Mouse (Mus musculus): ENCODE data around the gene Npas3. TPM values are rescaled to one million over a fixed set of nuclear protein-coding genes. Genes with fewer than 3 reads are reported as not detected.

Npas3 gene
- polyA plus RNA-seq, 1 experiment = 0.04 TPM

GRCm38 (mm10) chr12:54064986-54065385 lies 816.5 kb downstream of the Npas3 start:
- no peak for TF ChIP-seq CTCF (IDR thresholded peaks at IDR 0.05; ENCODE audit: borderline replicate concordance, control insufficient read depth, extremely low read depth, insufficient read depth, low read length, poor library complexity)
- no peak for TF ChIP-seq POLR2A (IDR thresholded peaks at IDR 0.05; ENCODE audit: control insufficient read depth, extremely low read depth, insufficient read depth, low read length, poor library complexity)
- peaks cover 13% of the 10 kb centered on the region; the same call in 1 of the 2 replicates for H3K27me3 ChIP-seq (ENCODE audit: control insufficient read depth, insufficient read depth, low read length)

GRCm38 (mm10) chr12:54065607-54066006 lies 817.1 kb downstream of the Npas3 start:
- WGBS = 65% methylated on average over 11 of the region's 11 CpGs
- H3K36me3 ChIP-seq (ENCODE audit: control insufficient read depth, insufficient read depth, low read length) = no peaks in the 10 kb centered on the region
- no peak overlapping the region for H3K27ac ChIP-seq (ENCODE audit: control insufficient read depth, insufficient read depth, low read length)
- H3K27me3 ChIP-seq (ENCODE audit: control insufficient read depth, insufficient read depth, low read length) = peaks cover 13% of the 10 kb centered on the region; the same call in 1 of the 2 replicates
- DNase-seq = no peak
- H3K4me3 ChIP-seq (ENCODE audit: control insufficient read depth, insufficient read depth, low read length) = no peak overlapping the region
- TF ChIP-seq CTCF (IDR thresholded peaks at IDR 0.05; ENCODE audit: borderline replicate concordance, control insufficient read depth, extremely low read depth, insufficient read depth, low read length, poor library complexity) (no peak), POLR2A (IDR thresholded peaks at IDR 0.05; ENCODE audit: control insufficient read depth, extremely low read depth, insufficient read depth, low read length, poor library complexity) (no peak)
- peaks cover 6% of the 10 kb centered on the region for H3K4me1 ChIP-seq (replicated peaks; ENCODE audit: control insufficient read depth, insufficient read depth, low read length)

More at GRCm38 (mm10) chr12:54064986-54065385, 816.5 kb downstream of the Npas3 start:
- 90% methylated on average over 16 of the region's 16 CpGs for WGBS
- no peaks in the 10 kb centered on the region for H3K36me3 ChIP-seq (ENCODE audit: control insufficient read depth, insufficient read depth, low read length)
- H3K27ac ChIP-seq (ENCODE audit: control insufficient read depth, insufficient read depth, low read length) = no peak overlapping the region
- H3K4me3 ChIP-seq (ENCODE audit: control insufficient read depth, insufficient read depth, low read length) = no peak overlapping the region
- no peak for DNase-seq
- H3K4me1 ChIP-seq (replicated peaks; ENCODE audit: control insufficient read depth, insufficient read depth, low read length) = peaks cover 6% of the 10 kb centered on the region

GRCm38 (mm10) chr12:54067419-54067818 lies 818.9 kb downstream of the Npas3 start:
- Histone ChIP-seq H3K36me3 (ENCODE audit: control insufficient read depth, insufficient read depth, low read length) (no peaks in the 10 kb centered on the region), H3K27ac (ENCODE audit: control insufficient read depth, insufficient read depth, low read length) (no peak overlapping the region), H3K4me3 (ENCODE audit: control insufficient read depth, insufficient read depth, low read length) (no peak overlapping the region), H3K4me1 (replicated peaks; ENCODE audit: control insufficient read depth, insufficient read depth, low read length) (peaks cover 6% of the 10 kb centered on the region), H3K27me3 (ENCODE audit: control insufficient read depth, insufficient read depth, low read length) (peaks cover 13% of the 10 kb centered on the region; the same call in 1 of the 2 replicates)
- WGBS = 33% methylated on average over 14 of the region's 14 CpGs
- DNase-seq = no peak
- TF ChIP-seq CTCF (IDR thresholded peaks at IDR 0.05; ENCODE audit: borderline replicate concordance, control insufficient read depth, extremely low read depth, insufficient read depth, low read length, poor library complexity) = no peak
- no peak for TF ChIP-seq POLR2A (IDR thresholded peaks at IDR 0.05; ENCODE audit: control insufficient read depth, extremely low read depth, insufficient read depth, low read length, poor library complexity)

- DNase-seq = peak; percentile 1
- 8% methylated on average over 84 of the region's 84 CpGs for WGBS
- peaks cover 13% of the 10 kb centered on the region; the same call in 1 of the 2 replicates for H3K27me3 ChIP-seq (ENCODE audit: control insufficient read depth, insufficient read depth, low read length)
These were observed 819.6 kb downstream of the Npas3 start for GRCm38 (mm10) chr12:54067886-54068756.

GRCm38 (mm10) chr12:54068757-54069146 lies 820.3 kb downstream of the Npas3 start:
- no peaks in the 10 kb centered on the region for H3K36me3 ChIP-seq (ENCODE audit: control insufficient read depth, insufficient read depth, low read length)
- no peak overlapping the region for H3K27ac ChIP-seq (ENCODE audit: control insufficient read depth, insufficient read depth, low read length)
- TF ChIP-seq CTCF (IDR thresholded peaks at IDR 0.05; ENCODE audit: borderline replicate concordance, control insufficient read depth, extremely low read depth, insufficient read depth, low read length, poor library complexity) (no peak), POLR2A (IDR thresholded peaks at IDR 0.05; ENCODE audit: control insufficient read depth, extremely low read depth, insufficient read depth, low read length, poor library complexity) (no peak)
- no peak for DNase-seq
- 74% methylated on average over 27 of the region's 27 CpGs for WGBS
- peaks cover 13% of the 10 kb centered on the region; the same call in 1 of the 2 replicates for H3K27me3 ChIP-seq (ENCODE audit: control insufficient read depth, insufficient read depth, low read length)
- no peak overlapping the region for H3K4me3 ChIP-seq (ENCODE audit: control insufficient read depth, insufficient read depth, low read length)
- peaks cover 6% of the 10 kb centered on the region for H3K4me1 ChIP-seq (replicated peaks; ENCODE audit: control insufficient read depth, insufficient read depth, low read length)

More at GRCm38 (mm10) chr12:54067886-54068756, 819.6 kb downstream of the Npas3 start:
- H3K36me3 ChIP-seq (ENCODE audit: control insufficient read depth, insufficient read depth, low read length) = no peaks in the 10 kb centered on the region
- TF ChIP-seq CTCF (IDR thresholded peaks at IDR 0.05; ENCODE audit: borderline replicate concordance, control insufficient read depth, extremely low read depth, insufficient read depth, low read length, poor library complexity) (no peak), POLR2A (IDR thresholded peaks at IDR 0.05; ENCODE audit: control insufficient read depth, extremely low read depth, insufficient read depth, low read length, poor library complexity) (no peak)
- H3K4me3 ChIP-seq (ENCODE audit: control insufficient read depth, insufficient read depth, low read length) = 0 out of 2 replicates have a peak overlapping the region, but pooled peaks have one; percentile 5
- H3K4me1 ChIP-seq (replicated peaks; ENCODE audit: control insufficient read depth, insufficient read depth, low read length) = peaks cover 6% of the 10 kb centered on the region
- no peak overlapping the region for H3K27ac ChIP-seq (ENCODE audit: control insufficient read depth, insufficient read depth, low read length)

GRCm38 (mm10) chr12:54074012-54074411 lies 825.5 kb downstream of the Npas3 start:
- 95% methylated on average over 2 of the region's 2 CpGs for WGBS
- H3K27ac ChIP-seq (ENCODE audit: control insufficient read depth, insufficient read depth, low read length) = no peak overlapping the region

More at GRCm38 (mm10) chr12:54074012-54074411, 825.5 kb downstream of the Npas3 start:
- DNase-seq = no peak
- H3K36me3 ChIP-seq (ENCODE audit: control insufficient read depth, insufficient read depth, low read length) = no peaks in the 10 kb centered on the region
- H3K4me1 ChIP-seq (replicated peaks; ENCODE audit: control insufficient read depth, insufficient read depth, low read length) = no peaks in the 10 kb centered on the region
- no peaks in the 10 kb centered on the region for H3K27me3 ChIP-seq (ENCODE audit: control insufficient read depth, insufficient read depth, low read length)
- TF ChIP-seq POLR2A (IDR thresholded peaks at IDR 0.05; ENCODE audit: control insufficient read depth, extremely low read depth, insufficient read depth, low read length, poor library complexity) = no peak
- TF ChIP-seq CTCF (IDR thresholded peaks at IDR 0.05; ENCODE audit: borderline replicate concordance, control insufficient read depth, extremely low read depth, insufficient read depth, low read length, poor library complexity) = no peak
- no peak overlapping the region for H3K4me3 ChIP-seq (ENCODE audit: control insufficient read depth, insufficient read depth, low read length)
